Mouse (Mus musculus) heart, postnatal 36 days (tissue): ENCODE measurements at regions not wholly inside any gene's neighbourhood (a gene's known extent, or its start where the extent isn't known, plus 50 kb on each side); places are given as distances from the start of the nearest gene placed in this dataset.
A peak's percentile ranks its signal among the peaks of the same experiment; 100 is the strongest.

Source experiments
- DNase-seq, 2 experiments: peaks; one replicate each; pipeline ENCODE4 v3.0.0; 2021 to 2022
- intact Hi-C: fragments of 180-260 bp; cut with DNase I; formaldehyde crosslinking; loops from one replicate; pipeline ENCODE4 v1.15.1; 2025

GRCm38 (mm10) chr8:78003888-78004543, 209.1 kb upstream of the Ttc29 start:
- peak; percentile 55 to 69 for DNase-seq
- intact Hi-C loops, result loop anchor here (1.0 to 5.0 kb wide), 3 partner anchors 277 to 582 kb away; no protein-coding TSS in a partner anchor

GRCm38 (mm10) chr8:78004891-78005290, 208.2 kb upstream of the Ttc29 start:
- DNase-seq, result no peak
- intact Hi-C loops, result loop anchor here (1.0 to 5.0 kb wide), 3 partner anchors 278 to 583 kb away; no protein-coding TSS in a partner anchor

- intact Hi-C loops, result no loop called here
- DNase-seq, result no peak
Measured at GRCm38 (mm10) chr8:78013101-78013500, 200.0 kb upstream of the Ttc29 start.

GRCm38 (mm10) chr8:78018430-78019180, 194.5 kb upstream of the Ttc29 start:
- intact Hi-C loops, result no loop called here
- DNase-seq, result no peak

GRCm38 (mm10) chr8:78021473-78021872, 191.6 kb upstream of the Ttc29 start:
- DNase-seq, result no peak
- intact Hi-C loops, result no loop called here

GRCm38 (mm10) chr8:78022986-78023385, 190.1 kb upstream of the Ttc29 start:
- intact Hi-C loops, result loop anchor here (2.0 kb wide), 1 partner anchor 34 kb away; no protein-coding TSS in a partner anchor
- no peak for DNase-seq

GRCm38 (mm10) chr8:78023467-78023866, 189.6 kb upstream of the Ttc29 start:
- no peak for DNase-seq
- intact Hi-C loops, result loop anchor here (2.0 kb wide), 1 partner anchor 35 kb away; no protein-coding TSS in a partner anchor

- intact Hi-C loops, result loop anchor here (2.0 kb wide), 1 partner anchor 35 kb away; no protein-coding TSS in a partner anchor
- DNase-seq, result no peak
Measured at GRCm38 (mm10) chr8:78023936-78024335, 189.2 kb upstream of the Ttc29 start.

- no peak for DNase-seq
- intact Hi-C loops, result no loop called here
Measured at GRCm38 (mm10) chr8:78024964-78025363, 188.1 kb upstream of the Ttc29 start.

GRCm38 (mm10) chr8:78027371-78027770, 185.7 kb upstream of the Ttc29 start:
- intact Hi-C loops, result no loop called here
- DNase-seq, result no peak

- no peak for DNase-seq
- intact Hi-C loops, result no loop called here
Measured at GRCm38 (mm10) chr8:78028928-78029327, 184.2 kb upstream of the Ttc29 start.

- intact Hi-C loops, result no loop called here
- DNase-seq, result no peak
Measured at GRCm38 (mm10) chr8:78031811-78032210, 181.3 kb upstream of the Ttc29 start.

- intact Hi-C loops, result no loop called here
- no peak for DNase-seq
Measured at GRCm38 (mm10) chr8:78034687-78035086, 178.4 kb upstream of the Ttc29 start.

- intact Hi-C loops, result no loop called here
- DNase-seq, result no peak
Measured at GRCm38 (mm10) chr8:78037218-78037617, 175.9 kb upstream of the Ttc29 start.

GRCm38 (mm10) chr8:78046691-78047090, 166.4 kb upstream of the Ttc29 start:
- DNase-seq, result no peak
- intact Hi-C loops, result no loop called here

- no peak for DNase-seq
- intact Hi-C loops, result loop anchor here (2.0 kb wide), 1 partner anchor 420 kb away; no protein-coding TSS in a partner anchor
Measured at GRCm38 (mm10) chr8:78050768-78051167, 162.3 kb upstream of the Ttc29 start.

GRCm38 (mm10) chr8:78054435-78054834, 158.7 kb upstream of the Ttc29 start:
- intact Hi-C loops, result no loop called here
- no peak for DNase-seq

- intact Hi-C loops, result no loop called here
- no peak for DNase-seq
Measured at GRCm38 (mm10) chr8:78054920-78055319, 158.2 kb upstream of the Ttc29 start.

GRCm38 (mm10) chr8:78055531-78055930, 157.6 kb upstream of the Ttc29 start:
- no peak for DNase-seq
- intact Hi-C loops, result no loop called here

- DNase-seq, result no peak
- intact Hi-C loops, result no loop called here
Measured at GRCm38 (mm10) chr8:78057357-78057756, 155.7 kb upstream of the Ttc29 start.

GRCm38 (mm10) chr8:78061827-78062719, 151.0 kb upstream of the Ttc29 start:
- no peak for DNase-seq
- intact Hi-C loops, result loop anchor here (1.0 to 5.0 kb wide), 5 partner anchors 65 to 1525 kb away; no protein-coding TSS in a partner anchor
